Mouse (Mus musculus): ENCODE measurements around the gene Ndufa6. TPM values are rescaled to one million over a fixed set of nuclear protein-coding genes. Genes with fewer than 3 reads are reported as not detected.

The Ndufa6 gene
- 347 TPM for polyA plus RNA-seq (2017; shearing (Covaris generic))

GRCm38 (mm10) chr15:82354126-82354945, at the start of gene Ndufa6:
Gene Ndufa6 (minus strand): TSS chr15:82354322.

GRCm38 (mm10) chr15:82393922-82394321, 39.8 kb upstream of the Ndufa6 start, which contains the start of gene Cyp2d11:
Gene Cyp2d11 (minus strand): TSS chr15:82394022.

DNA sequence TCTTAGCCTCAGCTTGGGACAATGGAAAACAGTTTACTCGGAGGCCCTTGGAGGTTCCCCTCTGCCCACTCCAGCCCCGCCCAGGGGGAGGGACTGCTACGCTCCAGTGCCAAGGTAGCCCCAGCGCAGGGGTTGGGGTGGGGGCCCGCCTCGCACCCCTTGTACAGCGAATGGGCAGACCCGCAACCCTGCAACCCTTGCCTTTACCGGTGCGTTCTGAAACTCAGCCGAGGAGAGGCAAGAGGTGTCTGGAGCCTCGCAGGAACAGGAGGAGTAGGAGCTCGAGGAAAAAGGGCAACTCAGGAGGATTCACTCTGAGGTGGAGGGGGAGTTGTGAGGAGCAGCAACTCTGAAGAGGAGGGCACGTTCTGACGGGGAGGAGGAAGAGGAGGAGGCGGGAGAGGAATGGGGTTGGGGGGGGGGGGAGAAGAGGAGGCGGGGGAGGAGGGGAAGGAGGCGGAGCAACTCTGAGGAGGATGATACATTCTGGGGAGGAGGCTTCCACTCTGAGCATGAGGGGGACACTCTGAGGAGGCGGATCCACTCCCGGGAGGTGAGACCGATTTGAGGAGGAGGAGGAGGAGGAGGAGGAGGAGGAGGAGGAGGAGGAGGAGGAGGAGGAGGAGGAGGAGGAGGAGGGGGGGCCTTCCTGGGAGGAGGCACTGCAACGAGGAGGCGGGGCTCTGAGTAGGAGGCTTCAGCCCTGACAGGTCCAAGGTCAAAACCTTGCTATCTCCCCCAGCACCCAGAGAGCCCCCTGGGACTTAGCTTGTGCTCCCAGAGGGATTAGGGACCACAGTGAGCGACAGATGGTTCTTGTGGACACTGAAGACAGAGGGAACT, 26.0 kb upstream of the Ndufa6 start, which contains the start of gene Cyp2d22:
TSS of gene Cyp2d22 (minus strand) at position 390 of the 843 bp plus-strand sequence.

DNA sequence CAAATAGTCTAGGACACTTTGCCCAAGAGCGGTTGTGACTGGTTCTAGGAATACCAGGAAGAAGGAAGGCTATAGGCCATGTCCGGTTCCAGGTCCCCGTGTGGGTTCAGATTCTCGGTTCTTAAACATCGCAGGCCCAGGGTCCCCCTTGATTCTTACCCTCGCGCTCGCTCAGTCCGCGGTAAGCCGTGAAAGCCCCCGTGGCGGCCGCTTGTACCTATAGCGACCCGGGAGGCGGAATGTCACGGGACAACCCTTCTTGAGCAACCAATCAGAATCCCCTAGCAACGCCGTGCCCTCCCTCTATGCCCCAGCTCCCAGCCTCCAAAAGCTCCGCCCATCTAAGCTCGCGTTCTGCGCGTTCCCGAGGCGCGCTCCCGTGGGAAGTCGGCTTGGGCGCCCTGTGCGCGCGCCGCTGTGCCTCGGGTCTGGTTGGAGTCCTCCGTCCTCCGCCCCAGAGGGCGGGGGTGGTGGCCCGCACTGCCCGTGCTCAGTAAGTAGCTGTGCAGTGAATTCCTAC, 15.5 kb downstream of the Ndufa6 start, which contains the start of the genes Naga, Pheta2 and Smdt1:
TSS of gene Naga (minus strand) at position 333 of the 520 bp plus-strand sequence.
TSS of gene Pheta2 (plus strand) at position 350 of the 520 bp plus-strand sequence.
TSS of gene Smdt1 (plus strand) at position 367 of the 520 bp plus-strand sequence.

Other genes with a start within 250 kb of the Ndufa6 start
- gene Ccdc134, start 226.4 kb downstream of the Ndufa6 start, polyA plus RNA-seq (2017; shearing (Covaris generic)), result 36.0 TPM
- gene Srebf2, start 207.1 kb downstream of the Ndufa6 start, polyA plus RNA-seq (2017; shearing (Covaris generic)), result 196 TPM
- gene Shisa8, start 141.5 kb downstream of the Ndufa6 start, polyA plus RNA-seq (2017; shearing (Covaris generic)), result 0.44 TPM
- 0.77 TPM for gene Tnfrsf13c, start 130.0 kb downstream of the Ndufa6 start, polyA plus RNA-seq (2017; shearing (Covaris generic))
- 3.2 TPM for gene Cenpm, start 109.6 kb downstream of the Ndufa6 start, polyA plus RNA-seq (2017; shearing (Covaris generic))
- gene 1500009C09Rik, start 101.9 kb downstream of the Ndufa6 start, polyA plus RNA-seq (2017; shearing (Covaris generic)), result not detected
- not detected for gene Sept3, start 79.4 kb downstream of the Ndufa6 start, polyA plus RNA-seq (2017; shearing (Covaris generic))
- not detected for gene Wbp2nl, start 55.4 kb downstream of the Ndufa6 start, polyA plus RNA-seq (2017; shearing (Covaris generic))
- gene Naga, start 15.4 kb downstream of the Ndufa6 start, polyA plus RNA-seq (2017; shearing (Covaris generic)), result 23.9 TPM
- 0.44 TPM for gene Pheta2, start 15.4 kb downstream of the Ndufa6 start, polyA plus RNA-seq (2017; shearing (Covaris generic))
- 170 TPM for gene Smdt1, start 15.4 kb downstream of the Ndufa6 start, polyA plus RNA-seq (2017; shearing (Covaris generic))
- 38.3 TPM for gene Cyp2d22, start 25.9 kb upstream of the Ndufa6 start, polyA plus RNA-seq (2017; shearing (Covaris generic))
- not detected for gene Cyp2d11, start 39.7 kb upstream of the Ndufa6 start, polyA plus RNA-seq (2017; shearing (Covaris generic))
- not detected for gene Cyp2d10, start 52.9 kb upstream of the Ndufa6 start, polyA plus RNA-seq (2017; shearing (Covaris generic))
- gene Cyp2d9, start 79.1 kb upstream of the Ndufa6 start, polyA plus RNA-seq (2017; shearing (Covaris generic)), result not detected
- not detected for gene Cyp2d12, start 200.8 kb upstream of the Ndufa6 start, polyA plus RNA-seq (2017; shearing (Covaris generic))